Mouse (Mus musculus) C2C12 (cell line): ENCODE data around the gene Slc22a23.

ENCODE experiments used
- CEBPB ChIP-seq: IDR thresholded peaks from one replicate; pipeline ENCODE4 v1.6.1; 2011; ENCODE audit warnings: low read depth, mild to moderate bottlenecking, control low read depth, moderate library complexity
- CTCF ChIP-seq: IDR thresholded peaks from one replicate; pipeline ENCODE4 v1.5.1; 2011; ENCODE audit not compliant: control insufficient read depth, insufficient read depth, insufficient read length
- FOSL1 ChIP-seq: IDR thresholded peaks from one replicate; pipeline ENCODE4 v1.8.0; 2011; ENCODE audit warnings: mild to moderate bottlenecking, low read length; ENCODE audit not compliant: poor library complexity, insufficient read depth, severe bottlenecking
- MAX ChIP-seq: IDR thresholded peaks from one replicate; pipeline ENCODE4 v1.6.1; 2011; ENCODE audit warnings: mild to moderate bottlenecking, control low read depth
- MYOD1 ChIP-seq: IDR thresholded peaks from one replicate; pipeline ENCODE4 v1.6.1; 2011; ENCODE audit warnings: low read depth; ENCODE audit not compliant: control insufficient read depth, insufficient read length
- MYOG ChIP-seq: IDR thresholded peaks from one replicate; pipeline ENCODE4 v1.6.1; 2011; ENCODE audit not compliant: control insufficient read depth, insufficient read length; ENCODE audit errors: extremely low read depth
- USF1 ChIP-seq: IDR thresholded peaks from one replicate; pipeline ENCODE4 v1.6.1; 2011; ENCODE audit warnings: low read depth, mild to moderate bottlenecking, control low read depth, moderate library complexity

- TF ChIP-seq FOSL1, result no peak
- no peak for TF ChIP-seq CTCF
- TF ChIP-seq MYOD1, result no peak
- no peak for TF ChIP-seq MYOG
- no peak for TF ChIP-seq USF1
- no peak for TF ChIP-seq MAX
- no peak for TF ChIP-seq CEBPB
These were observed 8.1 kb downstream of the Slc22a23 start for GRCm38 (mm10) chr13:34336895-34337294.
